Mouse (Mus musculus): ENCODE measurements around the gene Arhgap30. TPM values are rescaled to one million over a fixed set of nuclear protein-coding genes. Genes with fewer than 3 reads are reported as not detected.

The Arhgap30 gene
- 10 to 100 TPM; 73.5 to 84.6 (median 78.0) TPM for polyA plus RNA-seq (2017; shearing (Covaris generic))

GRCm38 (mm10) chr1:171388376-171389102 lies at the start of gene Arhgap30:
Arhgap30 (plus strand) TSS chr1:171388954.
- peak; percentile 88 for ATAC-seq

- ATAC-seq, result no peak
Measured at GRCm38 (mm10) chr1:171342262-171343207, 46.2 kb upstream of the Arhgap30 start.

GRCm38 (mm10) chr1:171343922-171344677 lies 44.7 kb upstream of the Arhgap30 start:
- ATAC-seq, result no peak

GRCm38 (mm10) chr1:171344715-171345114 lies 44.0 kb upstream of the Arhgap30 start:
- ATAC-seq, result no peak

- ATAC-seq, result peak; percentile 93
Measured at GRCm38 (mm10) chr1:171345225-171346094, 43.3 kb upstream of the Arhgap30 start, which contains the start of the genes Nit1 and Pfdn2. Nit1 (minus strand) TSS chr1:171345646. Pfdn2 (plus strand) TSS chr1:171345670.

GRCm38 (mm10) chr1:171346095-171346450 lies 42.7 kb upstream of the Arhgap30 start:
- peak; percentile 30 for ATAC-seq

- ATAC-seq, result no peak
Measured at GRCm38 (mm10) chr1:171348665-171349064, 40.1 kb upstream of the Arhgap30 start.

- ATAC-seq, result no peak
Measured at GRCm38 (mm10) chr1:171349210-171349609, 39.5 kb upstream of the Arhgap30 start.

- peak; percentile 53 for ATAC-seq
Measured at GRCm38 (mm10) chr1:171355812-171356340, 32.9 kb upstream of the Arhgap30 start.

GRCm38 (mm10) chr1:171356814-171357213 lies 31.9 kb upstream of the Arhgap30 start:
- ATAC-seq, result no peak

- ATAC-seq, result peak; percentile 37
Measured at GRCm38 (mm10) chr1:171358421-171358820, 30.3 kb upstream of the Arhgap30 start.

- no peak for ATAC-seq
Measured at GRCm38 (mm10) chr1:171360253-171360652, 28.5 kb upstream of the Arhgap30 start.

- peak; percentile 88 for ATAC-seq
Measured at GRCm38 (mm10) chr1:171360656-171361055, 28.1 kb upstream of the Arhgap30 start, which contains the start of gene Klhdc9. Klhdc9 (minus strand) TSS chr1:171360798.

- peak; percentile 71 for ATAC-seq
Measured at GRCm38 (mm10) chr1:171361106-171362103, 27.3 kb upstream of the Arhgap30 start.

GRCm38 (mm10) chr1:171365934-171366333 lies 22.8 kb upstream of the Arhgap30 start:
- ATAC-seq, result no peak

- no peak for ATAC-seq
Measured at GRCm38 (mm10) chr1:171369845-171370556, 18.8 kb upstream of the Arhgap30 start, which contains the start of gene Nectin4. Nectin4 (plus strand) TSS chr1:171370099.

GRCm38 (mm10) chr1:171372880-171373279 lies 15.9 kb upstream of the Arhgap30 start:
- ATAC-seq, result no peak

- ATAC-seq, result no peak
Measured at GRCm38 (mm10) chr1:171373946-171374345, 14.8 kb upstream of the Arhgap30 start.

- ATAC-seq, result no peak
Measured at GRCm38 (mm10) chr1:171375646-171376097, 13.1 kb upstream of the Arhgap30 start.
